Mouse (Mus musculus) E14TG2a.4 (cell line): ENCODE measurements around the gene Ttc7.

Source experiments
- H3K27me3 ChIP-seq: 2 replicates; pipeline ENCODE4 v1.6.1; 2014; ENCODE audit warnings: low read length, control low read depth; ENCODE audit not compliant: insufficient read depth
- H3K36me3 ChIP-seq: 2 replicates; pipeline ENCODE4 v1.6.1; 2014; ENCODE audit warnings: low read length, control low read depth; ENCODE audit not compliant: insufficient read depth
- H3K4me1 ChIP-seq: replicated peaks from 2 replicates; pipeline ENCODE4 v1.6.1; 2014; ENCODE audit warnings: low read depth, low read length, control low read depth
- H3K4me3 ChIP-seq: replicated peaks from 2 replicates; pipeline ENCODE4 v1.5.1; 2014; ENCODE audit warnings: mild to moderate bottlenecking, low read length
- H3K9me3 ChIP-seq: 2 replicates; pipeline ENCODE4 v1.6.1; 2014; ENCODE audit warnings: low read length, control low read depth
- CTCF ChIP-seq: conservative IDR thresholded peaks from 2 replicates; pipeline ENCODE4 v1.5.1; 2014; ENCODE audit warnings: low read length
- NANOG ChIP-seq: IDR thresholded peaks from 2 replicates; pipeline ENCODE4 v1.6.1; 2014; ENCODE audit warnings: borderline replicate concordance, low read length, mixed read lengths
- POU5F1 ChIP-seq: IDR thresholded peaks from 2 replicates; pipeline ENCODE4 v1.6.1; 2014; ENCODE audit warnings: low read length, borderline replicate concordance

Gene Ttc7

GRCm38 (mm10) chr17:87334162-87334561 lies 51.5 kb downstream of the Ttc7 start:
- Histone ChIP-seq H3K36me3 (no peaks in the 10 kb centered on the region), H3K27me3 (peaks cover 15% of the 10 kb centered on the region), H3K4me1 (peaks cover 37% of the 10 kb centered on the region), H3K4me3 (no peak overlapping the region), H3K9me3 (peaks cover 4% of the 10 kb centered on the region)
- TF ChIP-seq POU5F1 (no peak), NANOG (no peak), CTCF (no peak)

GRCm38 (mm10) chr17:87335152-87335551 lies 52.5 kb downstream of the Ttc7 start:
- Histone ChIP-seq H3K9me3 (peaks cover 4% of the 10 kb centered on the region), H3K27me3 (peaks cover 7% of the 10 kb centered on the region), H3K4me3 (no peak overlapping the region), H3K36me3 (no peaks in the 10 kb centered on the region), H3K4me1 (peaks cover 27% of the 10 kb centered on the region)
- no peak for TF ChIP-seq POU5F1
- TF ChIP-seq NANOG = no peak
- no peak for TF ChIP-seq CTCF

GRCm38 (mm10) chr17:87335727-87336126 lies 53.0 kb downstream of the Ttc7 start:
- Histone ChIP-seq H3K9me3 (peaks cover 4% of the 10 kb centered on the region), H3K4me3 (no peak overlapping the region), H3K36me3 (no peaks in the 10 kb centered on the region), H3K4me1 (peaks cover 21% of the 10 kb centered on the region), H3K27me3 (peaks cover 5% of the 10 kb centered on the region)
- TF ChIP-seq POU5F1 (no peak), CTCF (peak; percentile 42)

- Histone ChIP-seq H3K36me3 (no peaks in the 10 kb centered on the region), H3K27me3 (no peaks in the 10 kb centered on the region; the same call in 1 of the 2 replicates), H3K4me3 (no peak overlapping the region), H3K4me1 (peaks cover 11% of the 10 kb centered on the region), H3K9me3 (peaks cover 4% of the 10 kb centered on the region)
- TF ChIP-seq POU5F1 = no peak
- TF ChIP-seq CTCF = no peak
- no peak for TF ChIP-seq NANOG
Measured at GRCm38 (mm10) chr17:87336910-87337309, 54.2 kb downstream of the Ttc7 start.

GRCm38 (mm10) chr17:87337683-87338082 lies 55.0 kb downstream of the Ttc7 start:
- TF ChIP-seq NANOG (no peak), POU5F1 (no peak), CTCF (no peak)
- H3K4me3 ChIP-seq = no peak overlapping the region
- no peaks in the 10 kb centered on the region; the same call in 1 of the 2 replicates for H3K27me3 ChIP-seq
- H3K9me3 ChIP-seq = peaks cover 4% of the 10 kb centered on the region
- peaks cover 5% of the 10 kb centered on the region; the same call in 1 of the 2 replicates for H3K4me1 ChIP-seq
- no peaks in the 10 kb centered on the region for H3K36me3 ChIP-seq

GRCm38 (mm10) chr17:87339122-87339521 lies 56.4 kb downstream of the Ttc7 start:
- Histone ChIP-seq H3K36me3 (no peaks in the 10 kb centered on the region), H3K9me3 (peaks cover 4% of the 10 kb centered on the region), H3K4me3 (no peak overlapping the region), H3K4me1 (peaks cover 5% of the 10 kb centered on the region; the same call in 1 of the 2 replicates), H3K27me3 (no peaks in the 10 kb centered on the region; the same call in 1 of the 2 replicates)
- TF ChIP-seq CTCF = no peak
- TF ChIP-seq POU5F1 = no peak
- no peak for TF ChIP-seq NANOG

GRCm38 (mm10) chr17:87343060-87343703 lies 60.5 kb downstream of the Ttc7 start:
- TF ChIP-seq CTCF (no peak), POU5F1 (no peak), NANOG (no peak)

GRCm38 (mm10) chr17:87344441-87345251 lies 62.0 kb downstream of the Ttc7 start:
- Histone ChIP-seq H3K4me1 (peaks cover 17% of the 10 kb centered on the region), H3K36me3 (no peaks in the 10 kb centered on the region), H3K4me3 (no peak overlapping the region), H3K9me3 (no peaks in the 10 kb centered on the region), H3K27me3 (no peaks in the 10 kb centered on the region)
- TF ChIP-seq POU5F1 = no peak

More at GRCm38 (mm10) chr17:87343060-87343703, 60.5 kb downstream of the Ttc7 start:
- Histone ChIP-seq H3K4me3 (no peak overlapping the region), H3K36me3 (no peaks in the 10 kb centered on the region), H3K9me3 (no peaks in the 10 kb centered on the region), H3K4me1 (peaks cover 11% of the 10 kb centered on the region; the same call in 1 of the 2 replicates), H3K27me3 (no peaks in the 10 kb centered on the region)

GRCm38 (mm10) chr17:87345252-87345593 lies 62.5 kb downstream of the Ttc7 start:
- peaks cover 23% of the 10 kb centered on the region for H3K4me1 ChIP-seq
- no peak overlapping the region for H3K4me3 ChIP-seq
- no peaks in the 10 kb centered on the region for H3K27me3 ChIP-seq
- H3K9me3 ChIP-seq = no peaks in the 10 kb centered on the region
- no peaks in the 10 kb centered on the region for H3K36me3 ChIP-seq
- no peak for TF ChIP-seq POU5F1
- no peak for TF ChIP-seq NANOG
- no peak for TF ChIP-seq CTCF
